Mouse (Mus musculus) monocyte, adult 5-6 weeks (primary cell): ENCODE data around the gene Trim12c. TPM values are rescaled to one million over a fixed set of nuclear protein-coding genes. Genes with fewer than 3 reads are reported as not detected.
"Not testable (repeated sequence)": the region's sequence is repeated elsewhere in the genome, so short reads cannot be mapped to it uniquely, and the experiment has no call there.

Source experiments
- ATAC-seq: fragments of 153-309, 156-312 bp; replicated peaks from 2 replicates; pipeline ENCODE4 v1.8.0; 2017; ENCODE audit warnings: mild to moderate bottlenecking; ENCODE audit not compliant: low TSS enrichment, insufficient number of reproducible peaks, severe bottlenecking, poor library complexity, low FRiP score
- total RNA-seq: library from RNA; stranded (forward); fragments of 200-1000, 200-491, 200-594 nt; gene quantifications from 3 replicates; pipeline ENCODE4 v1.2.3, GENCODE M21; 2017

The Trim12c gene
- 38.3 to 79.6 TPM (median 51.5 TPM) in 3 replicates for total RNA-seq

GRCm38 (mm10) chr7:104352717-104353599 lies at the start of gene Trim12c:
Gene Trim12c, minus strand, starts transcription at chr7:104353362.
- ATAC-seq, result peak; percentile 97

GRCm38 (mm10) chr7:104401140-104401539 lies 48.0 kb upstream of the Trim12c start:
- no peak for ATAC-seq

GRCm38 (mm10) chr7:104400698-104401097 lies 47.5 kb upstream of the Trim12c start, which contains the start of gene Trim30c:
Gene Trim30c, minus strand, starts transcription at chr7:104400837.
- ATAC-seq, result peak; percentile 40; the same call in 1 of the 2 replicates

GRCm38 (mm10) chr7:104398492-104398891 lies 45.3 kb upstream of the Trim12c start:
- no peak for ATAC-seq

- peak; percentile 82 for ATAC-seq
These were observed 16.7 kb upstream of the Trim12c start, which contains the start of gene Trim30b for GRCm38 (mm10) chr7:104369736-104370414. Gene Trim30b, minus strand, starts transcription at chr7:104369884.

- ATAC-seq, result no peak; the same call in 1 of the 2 replicates
These were observed 13.2 kb upstream of the Trim12c start for GRCm38 (mm10) chr7:104366339-104366738.

GRCm38 (mm10) chr7:104353600-104353967 lies 422 bp upstream of the Trim12c start:
- peak; percentile 1; the same call in 1 of the 2 replicates for ATAC-seq

- 0 out of 2 replicates have a peak, but pooled peaks have one; percentile 18 for ATAC-seq
These were observed 5.1 kb downstream of the Trim12c start for GRCm38 (mm10) chr7:104348043-104348442.

GRCm38 (mm10) chr7:104340744-104341143 lies 12.4 kb downstream of the Trim12c start:
- ATAC-seq, result not testable (repeated sequence)

GRCm38 (mm10) chr7:104335547-104335946 lies 17.6 kb downstream of the Trim12c start:
- peak; percentile 53; the same call in 1 of the 2 replicates for ATAC-seq

- not testable (repeated sequence) for ATAC-seq
These were observed 24.0 kb downstream of the Trim12c start, which contains the start of gene Trim34b for GRCm38 (mm10) chr7:104329171-104329570. Gene Trim34b, plus strand, starts transcription at chr7:104329471.

GRCm38 (mm10) chr7:104322028-104322427 lies 31.1 kb downstream of the Trim12c start:
- ATAC-seq, result no peak

GRCm38 (mm10) chr7:104315369-104316080 lies 37.6 kb downstream of the Trim12c start, which contains the start of gene Trim12a:
Gene Trim12a, minus strand, starts transcription at chr7:104315466.
- peak; percentile 94 for ATAC-seq

GRCm38 (mm10) chr7:104314796-104315353 lies 38.3 kb downstream of the Trim12c start:
- ATAC-seq, result peak; percentile 75

- no peak for ATAC-seq
These were observed 61.3 kb downstream of the Trim12c start for GRCm38 (mm10) chr7:104291638-104292400.

GRCm38 (mm10) chr7:104290641-104291040 lies 62.5 kb downstream of the Trim12c start:
- ATAC-seq, result no peak
